Mouse (Mus musculus) brain, adult 2 months (tissue): ENCODE data around the gene Rgs9.

Source experiments
- DNase-seq: peaks from one replicate; pipeline ENCODE4 v3.0.0; 2011; ENCODE audit warnings: low read depth, low spot score

Gene Rgs9

GRCm38 (mm10) chr11:109305680-109306079, 7.8 kb upstream of the Rgs9 start:
- DNase-seq = no peak

- peak; percentile 18 for DNase-seq
Measured at GRCm38 (mm10) chr11:109302338-109302737, 4.4 kb upstream of the Rgs9 start.

- no peak for DNase-seq
Measured at GRCm38 (mm10) chr11:109297031-109297430, 898 bp downstream of the Rgs9 start.

- no peak for DNase-seq
Measured at GRCm38 (mm10) chr11:109292056-109292455, 5.9 kb downstream of the Rgs9 start.

- DNase-seq = peak; percentile 50
Measured at GRCm38 (mm10) chr11:109289378-109289777, 8.6 kb downstream of the Rgs9 start.

- DNase-seq = no peak
Measured at GRCm38 (mm10) chr11:109284811-109285210, 13.1 kb downstream of the Rgs9 start.

GRCm38 (mm10) chr11:109278186-109278585, 19.7 kb downstream of the Rgs9 start:
- peak; percentile 86 for DNase-seq

GRCm38 (mm10) chr11:109271399-109271798, 26.5 kb downstream of the Rgs9 start:
- DNase-seq = no peak

- DNase-seq = no peak
Measured at GRCm38 (mm10) chr11:109270366-109270765, 27.6 kb downstream of the Rgs9 start.

- DNase-seq = peak; percentile 51
Measured at GRCm38 (mm10) chr11:109269662-109270341, 28.1 kb downstream of the Rgs9 start.

GRCm38 (mm10) chr11:109269283-109269661, 28.7 kb downstream of the Rgs9 start:
- no peak for DNase-seq

GRCm38 (mm10) chr11:109266161-109266910, 31.6 kb downstream of the Rgs9 start:
- peak; percentile 73 for DNase-seq

- DNase-seq = peak; percentile 79
Measured at GRCm38 (mm10) chr11:109264159-109264768, 33.7 kb downstream of the Rgs9 start.

GRCm38 (mm10) chr11:109260561-109260960, 37.4 kb downstream of the Rgs9 start:
- DNase-seq = no peak

GRCm38 (mm10) chr11:109258941-109259910, 38.7 kb downstream of the Rgs9 start:
- DNase-seq = peak; percentile 88

GRCm38 (mm10) chr11:109257824-109258223, 40.1 kb downstream of the Rgs9 start:
- DNase-seq = no peak

GRCm38 (mm10) chr11:109255022-109255421, 42.9 kb downstream of the Rgs9 start:
- DNase-seq = no peak

- no peak for DNase-seq
Measured at GRCm38 (mm10) chr11:109252483-109252882, 45.4 kb downstream of the Rgs9 start.

- DNase-seq = no peak
Measured at GRCm38 (mm10) chr11:109250566-109250965, 47.4 kb downstream of the Rgs9 start.

- DNase-seq = no peak
Measured at GRCm38 (mm10) chr11:109246920-109247319, 51.0 kb downstream of the Rgs9 start.

GRCm38 (mm10) chr11:109244635-109245360, 53.1 kb downstream of the Rgs9 start:
- DNase-seq = peak; percentile 78
